Mouse (Mus musculus): ENCODE measurements around the gene Bcas3.

DNA sequence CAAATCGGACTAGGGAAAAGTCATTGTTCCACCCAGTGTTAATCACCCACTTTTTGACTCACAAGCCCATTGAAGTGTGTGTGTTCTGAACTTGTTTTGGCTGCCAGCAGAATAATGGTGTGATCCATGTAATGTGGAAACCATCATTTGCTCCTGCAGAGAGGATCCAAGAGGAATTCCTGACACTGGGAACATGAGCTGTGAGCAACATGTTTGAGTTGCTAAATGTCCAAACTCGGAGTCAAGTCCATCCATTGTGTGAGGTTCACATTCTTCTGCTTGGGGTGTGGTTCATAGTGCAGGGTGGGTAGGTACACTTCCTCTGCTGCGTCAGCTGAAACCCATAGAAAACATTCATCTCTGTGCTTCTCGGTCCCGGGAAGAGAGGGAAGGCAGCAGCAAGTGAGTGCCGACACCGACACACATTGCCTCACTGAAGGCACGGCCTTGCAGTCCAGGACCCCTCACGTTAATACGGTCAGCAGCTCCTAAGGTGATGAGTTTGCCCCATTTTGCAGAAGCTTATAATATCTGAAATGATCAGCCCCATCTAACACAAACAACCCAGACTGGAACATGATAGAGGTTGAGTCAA is 320.0 kb downstream of the Bcas3 start:
- no peak for TF ChIP-seq POLR2A (IDR thresholded peaks at IDR 0.05; ENCODE audit: borderline replicate concordance, low read depth, low read length)
- TF ChIP-seq CTCF (IDR thresholded peaks at IDR 0.05; ENCODE audit: low read depth, low read length), result no peak
